Mouse (Mus musculus): ENCODE data around the gene Lman2. TPM values are rescaled to one million over a fixed set of nuclear protein-coding genes. Genes with fewer than 3 reads are reported as not detected.

The Lman2 gene
- polyA plus RNA-seq, 1 experiment from 2014 or later = 58.8 TPM

GRCm38 (mm10) chr13:55398088-55398487 is 35.5 kb upstream of the Lman2 start, which contains the start of gene Slc34a1:
Slc34a1 (plus strand) TSS chr13:55398187.
- no peaks in the 10 kb centered on the region for H3K36me3 ChIP-seq (replicated peaks)
- no peaks in the 10 kb centered on the region for H3K4me1 ChIP-seq (replicated peaks)
- no peak within 1 kb of the TSS for H3K9ac ChIP-seq
- 46% methylated on average over 1 of the region's 1 CpGs for WGBS (ENCODE audit: insufficient replicate concordance)
- no peak within 1 kb of the TSS for H3K4me2 ChIP-seq
- no peak for ATAC-seq (ENCODE audit: insufficient read depth)
- H3K27me3 ChIP-seq = peaks cover 57% of the 10 kb centered on the region
- no peak within 1 kb of the TSS for H3K4me3 ChIP-seq (replicated peaks)
- no peak within 1 kb of the TSS for H3K27ac ChIP-seq (replicated peaks)
- H3K9me3 ChIP-seq (replicated peaks) = no peaks in the 10 kb centered on the region

- Histone ChIP-seq H3K9me3 (replicated peaks) (no peaks in the 10 kb centered on the region), H3K4me3 (replicated peaks) (no peak overlapping the region), H3K36me3 (replicated peaks) (no peaks in the 10 kb centered on the region), H3K27ac (replicated peaks) (no peak overlapping the region), H3K9ac (no peak overlapping the region), H3K27me3 (peaks cover 15% of the 10 kb centered on the region), H3K4me1 (replicated peaks) (peaks cover 8% of the 10 kb centered on the region; the same call in 1 of the 2 replicates), H3K4me2 (no peak overlapping the region)
- 51% methylated on average over 4 of the region's 4 CpGs for WGBS (ENCODE audit: insufficient replicate concordance)
- no peak for ATAC-seq (ENCODE audit: insufficient read depth)
These were observed 30.4 kb upstream of the Lman2 start for GRCm38 (mm10) chr13:55392933-55393332.

GRCm38 (mm10) chr13:55391626-55392029 is 29.0 kb upstream of the Lman2 start:
- ATAC-seq (ENCODE audit: insufficient read depth) = peak; percentile 71
- peaks cover 12% of the 10 kb centered on the region for H3K27me3 ChIP-seq
- H3K9me3 ChIP-seq (replicated peaks) = no peaks in the 10 kb centered on the region
- no peak overlapping the region for H3K4me2 ChIP-seq
- H3K4me3 ChIP-seq (replicated peaks) = no peak overlapping the region
- WGBS (ENCODE audit: insufficient replicate concordance) = 29% methylated on average over 1 of the region's 1 CpGs
- no peak overlapping the region for H3K9ac ChIP-seq
- H3K27ac ChIP-seq (replicated peaks) = peak overlapping the region; percentile 73
- H3K4me1 ChIP-seq (replicated peaks) = peaks cover 8% of the 10 kb centered on the region; the same call in 1 of the 2 replicates
- no peaks in the 10 kb centered on the region for H3K36me3 ChIP-seq (replicated peaks)

- Histone ChIP-seq H3K4me2 (no peak overlapping the region), H3K27ac (replicated peaks) (peak overlapping the region; percentile 73), H3K9me3 (replicated peaks) (no peaks in the 10 kb centered on the region), H3K9ac (no peak overlapping the region), H3K4me1 (replicated peaks) (peaks cover 8% of the 10 kb centered on the region; the same call in 1 of the 2 replicates), H3K36me3 (replicated peaks) (no peaks in the 10 kb centered on the region), H3K4me3 (replicated peaks) (no peak overlapping the region), H3K27me3 (peaks cover 4% of the 10 kb centered on the region; the same call in 1 of the 2 replicates)
- 69% methylated on average over 3 of the region's 3 CpGs for WGBS (ENCODE audit: insufficient replicate concordance)
- peak; percentile 27; the same call in 1 of the 2 replicates for ATAC-seq (ENCODE audit: insufficient read depth)
These were observed 28.1 kb upstream of the Lman2 start for GRCm38 (mm10) chr13:55390644-55391043.

GRCm38 (mm10) chr13:55381790-55382189 is 19.2 kb upstream of the Lman2 start:
- Histone ChIP-seq H3K9ac (no peak overlapping the region), H3K9me3 (replicated peaks) (no peaks in the 10 kb centered on the region), H3K27me3 (0 out of 2 replicates have a peak, but pooled peaks cover 4% of the 10 kb centered on the region), H3K4me1 (replicated peaks) (no peaks in the 10 kb centered on the region), H3K4me3 (replicated peaks) (no peak overlapping the region), H3K36me3 (replicated peaks) (0 out of 2 replicates have a peak, but pooled peaks cover 4% of the 10 kb centered on the region), H3K27ac (replicated peaks) (no peak overlapping the region), H3K4me2 (no peak overlapping the region)
- no peak for ATAC-seq (ENCODE audit: insufficient read depth)
- WGBS (ENCODE audit: insufficient replicate concordance) = 68% methylated on average over 4 of the region's 4 CpGs

GRCm38 (mm10) chr13:55378907-55379580 is 16.5 kb upstream of the Lman2 start:
- 70% methylated on average over 32 of the region's 32 CpGs for WGBS (ENCODE audit: insufficient replicate concordance)
- Histone ChIP-seq H3K9ac (no peak overlapping the region), H3K36me3 (replicated peaks) (no peaks in the 10 kb centered on the region), H3K9me3 (replicated peaks) (no peaks in the 10 kb centered on the region), H3K27ac (replicated peaks) (no peak overlapping the region), H3K4me3 (replicated peaks) (no peak overlapping the region), H3K27me3 (0 out of 2 replicates have a peak, but pooled peaks cover 7% of the 10 kb centered on the region), H3K4me2 (no peak overlapping the region), H3K4me1 (replicated peaks) (no peaks in the 10 kb centered on the region)
- no peak for ATAC-seq (ENCODE audit: insufficient read depth)

GRCm38 (mm10) chr13:55375877-55376276 is 13.3 kb upstream of the Lman2 start:
- ATAC-seq (ENCODE audit: insufficient read depth) = no peak
- H3K4me3 ChIP-seq (replicated peaks) = no peak overlapping the region
- no peak overlapping the region for H3K27ac ChIP-seq (replicated peaks)
- WGBS (ENCODE audit: insufficient replicate concordance) = 58% methylated on average over 2 of the region's 2 CpGs
- peaks cover 12% of the 10 kb centered on the region for H3K4me1 ChIP-seq (replicated peaks)
- H3K36me3 ChIP-seq (replicated peaks) = no peaks in the 10 kb centered on the region
- no peak overlapping the region for H3K9ac ChIP-seq
- no peaks in the 10 kb centered on the region for H3K9me3 ChIP-seq (replicated peaks)
- H3K27me3 ChIP-seq = 0 out of 2 replicates have a peak, but pooled peaks cover 20% of the 10 kb centered on the region
- H3K4me2 ChIP-seq = no peak overlapping the region

GRCm38 (mm10) chr13:55374206-55374924 is 11.8 kb upstream of the Lman2 start:
- Histone ChIP-seq H3K4me2 (no peak overlapping the region), H3K4me1 (replicated peaks) (peaks cover 27% of the 10 kb centered on the region), H3K9ac (no peak overlapping the region), H3K9me3 (replicated peaks) (no peaks in the 10 kb centered on the region), H3K27me3 (0 out of 2 replicates have a peak, but pooled peaks cover 18% of the 10 kb centered on the region), H3K4me3 (replicated peaks) (no peak overlapping the region), H3K27ac (replicated peaks) (no peak overlapping the region), H3K36me3 (replicated peaks) (no peaks in the 10 kb centered on the region)
- WGBS (ENCODE audit: insufficient replicate concordance) = 55% methylated on average over 6 of the region's 6 CpGs
- ATAC-seq (ENCODE audit: insufficient read depth) = no peak

- H3K27me3 ChIP-seq = 0 out of 2 replicates have a peak, but pooled peaks cover 16% of the 10 kb centered on the region
- H3K4me3 ChIP-seq (replicated peaks) = no peak overlapping the region
- no peaks in the 10 kb centered on the region for H3K36me3 ChIP-seq (replicated peaks)
- ATAC-seq (ENCODE audit: insufficient read depth) = no peak
- H3K9me3 ChIP-seq (replicated peaks) = no peaks in the 10 kb centered on the region
- H3K4me2 ChIP-seq = peak overlapping the region; percentile 36; the same call in 1 of the 2 replicates
- H3K4me1 ChIP-seq (replicated peaks) = peaks cover 46% of the 10 kb centered on the region
- no peak overlapping the region for H3K9ac ChIP-seq
- no peak overlapping the region for H3K27ac ChIP-seq (replicated peaks)
- WGBS (ENCODE audit: insufficient replicate concordance) = 59% methylated on average over 5 of the region's 5 CpGs
These were observed 9.2 kb upstream of the Lman2 start for GRCm38 (mm10) chr13:55371740-55372139.

GRCm38 (mm10) chr13:55371007-55371681 is 8.6 kb upstream of the Lman2 start:
- WGBS (ENCODE audit: insufficient replicate concordance) = 61% methylated on average over 8 of the region's 8 CpGs
- Histone ChIP-seq H3K27me3 (0 out of 2 replicates have a peak, but pooled peaks cover 16% of the 10 kb centered on the region), H3K9ac (no peak overlapping the region), H3K36me3 (replicated peaks) (no peaks in the 10 kb centered on the region), H3K4me1 (replicated peaks) (peaks cover 49% of the 10 kb centered on the region), H3K27ac (replicated peaks) (no peak overlapping the region), H3K4me3 (replicated peaks) (peak overlapping the region; percentile 54), H3K9me3 (replicated peaks) (no peaks in the 10 kb centered on the region), H3K4me2 (peak overlapping the region; percentile 77)
- no peak for ATAC-seq (ENCODE audit: insufficient read depth)

GRCm38 (mm10) chr13:55370234-55370633 is 7.7 kb upstream of the Lman2 start:
- WGBS (ENCODE audit: insufficient replicate concordance) = 16% methylated on average over 3 of the region's 3 CpGs
- peaks cover 49% of the 10 kb centered on the region for H3K4me1 ChIP-seq (replicated peaks)
- no peaks in the 10 kb centered on the region for H3K9me3 ChIP-seq (replicated peaks)
- H3K4me2 ChIP-seq = peak overlapping the region; percentile 77
- peak overlapping the region; percentile 54 for H3K9ac ChIP-seq
- ATAC-seq (ENCODE audit: insufficient read depth) = peak; percentile 36; the same call in 1 of the 2 replicates
- peak overlapping the region; percentile 55 for H3K27ac ChIP-seq (replicated peaks)
- no peaks in the 10 kb centered on the region for H3K36me3 ChIP-seq (replicated peaks)
- 0 out of 2 replicates have a peak, but pooled peaks cover 16% of the 10 kb centered on the region for H3K27me3 ChIP-seq
- peak overlapping the region; percentile 54 for H3K4me3 ChIP-seq (replicated peaks)
